Mouse (Mus musculus) heart, adult 18-20 months (tissue): ENCODE measurements at regions not wholly inside any gene's neighbourhood (a gene's known extent, or its start where the extent isn't known, plus 50 kb on each side); places are given as distances from the start of the nearest gene placed in this dataset.
A peak's percentile ranks its signal among the peaks of the same experiment; 100 is the strongest.

ENCODE experiments used
- DNase-seq, 2 experiments: peaks; one replicate each; pipeline ENCODE4 v3.0.0; 2021 to 2022; ENCODE audit warnings: mixed read lengths in 1 of 2

DNA sequence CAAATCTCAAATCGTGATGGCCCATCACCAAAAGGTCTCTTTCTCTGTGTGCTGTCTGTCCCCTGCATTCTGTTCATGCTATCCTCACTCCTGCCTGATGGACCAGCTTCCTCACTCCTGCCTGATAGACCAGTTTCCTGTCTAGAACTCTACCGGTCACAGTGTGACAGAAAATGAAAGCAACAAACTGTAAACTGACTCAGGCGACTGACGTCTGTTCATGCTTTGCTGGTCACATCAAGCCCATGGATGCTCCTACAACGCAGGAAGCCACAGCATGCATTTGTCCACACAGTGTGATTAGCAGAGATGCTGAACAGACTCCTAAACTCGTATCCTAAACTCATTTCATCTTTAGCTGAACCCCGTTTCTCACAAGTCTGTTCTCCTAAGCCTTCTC, 227.3 kb upstream of the N4bp1 start:
- DNase-seq, result no peak

GRCm38 (mm10) chr8:87105106-87105505, 220.0 kb upstream of the N4bp1 start:
- no peak for DNase-seq

GRCm38 (mm10) chr8:87095211-87095610, 210.2 kb upstream of the N4bp1 start:
- peak; percentile 31 to 36 for DNase-seq

DNA sequence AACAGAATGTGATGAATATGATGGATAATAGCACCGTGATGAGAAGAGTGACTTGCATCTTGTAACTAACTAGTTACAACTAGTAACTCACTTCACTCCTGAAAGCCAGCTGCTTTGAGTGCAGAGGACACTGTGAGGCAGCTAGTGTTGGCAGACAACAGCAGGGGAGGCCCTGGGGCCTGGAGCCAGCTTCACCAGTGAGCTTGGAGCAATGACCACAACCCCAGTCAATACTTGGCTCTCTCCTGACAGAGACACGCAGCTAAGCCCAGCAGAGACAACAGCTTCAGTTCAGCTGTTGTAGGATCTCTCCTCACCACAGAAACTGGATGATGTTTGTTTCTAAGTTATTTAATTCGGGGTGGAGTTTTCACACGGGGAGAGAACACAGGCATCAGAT, 209.6 kb upstream of the N4bp1 start:
- peak; percentile 11 to 45 for DNase-seq

- DNase-seq, result no peak
Observed at GRCm38 (mm10) chr8:87093716-87094115, 208.7 kb upstream of the N4bp1 start.

DNA sequence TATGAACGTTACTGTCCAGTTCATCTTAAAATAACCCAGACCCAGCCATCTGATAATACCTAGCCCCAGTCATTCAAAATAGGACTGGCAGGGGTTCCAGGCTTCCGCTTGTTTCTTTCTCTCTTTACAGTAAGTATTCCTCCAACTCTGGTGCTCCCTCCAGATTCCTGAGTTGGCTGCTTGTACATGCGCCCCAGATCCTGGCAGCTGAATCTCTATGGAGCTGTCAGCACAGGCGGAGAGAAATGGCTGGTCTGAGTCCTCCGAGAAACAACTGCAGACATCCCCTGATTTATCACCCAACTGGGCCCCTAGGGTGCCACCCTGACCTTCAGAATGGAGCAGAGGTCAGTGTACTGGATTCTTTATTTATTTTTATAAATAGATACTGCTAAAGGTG, 208.0 kb upstream of the N4bp1 start:
- DNase-seq, result no peak

DNA sequence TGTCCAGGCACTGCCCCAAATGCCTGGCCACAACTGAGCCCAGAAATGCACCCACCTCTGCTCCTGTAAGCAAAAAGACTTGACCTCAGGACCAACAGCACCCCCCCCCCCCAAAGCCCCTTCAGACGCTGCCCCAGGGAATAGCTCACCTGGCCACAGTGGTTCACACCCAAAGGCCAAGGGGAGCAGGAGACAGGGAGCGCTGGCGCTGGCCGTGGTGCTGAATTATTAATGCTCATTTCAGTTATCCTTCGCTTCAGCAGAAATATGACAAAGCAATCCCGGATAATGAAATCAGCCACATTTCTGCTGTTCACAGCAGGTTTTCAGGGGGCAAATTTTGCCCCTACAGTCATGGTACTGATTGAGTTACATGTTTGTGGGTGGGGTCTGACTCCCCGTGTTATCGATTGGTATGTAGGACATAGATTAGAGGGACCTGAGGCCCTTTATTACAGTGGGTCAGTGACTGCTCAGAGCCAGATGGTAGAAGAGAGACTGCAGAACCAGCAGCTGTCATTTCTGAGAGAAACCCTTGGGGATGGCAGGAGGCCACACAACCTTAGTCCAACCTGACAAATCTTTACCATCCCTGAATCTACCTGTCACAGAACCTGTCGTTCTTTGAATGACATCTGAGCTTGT, 202.5 kb upstream of the N4bp1 start:
- peak in 1 of 2 experiments; percentile 42 for DNase-seq

DNA sequence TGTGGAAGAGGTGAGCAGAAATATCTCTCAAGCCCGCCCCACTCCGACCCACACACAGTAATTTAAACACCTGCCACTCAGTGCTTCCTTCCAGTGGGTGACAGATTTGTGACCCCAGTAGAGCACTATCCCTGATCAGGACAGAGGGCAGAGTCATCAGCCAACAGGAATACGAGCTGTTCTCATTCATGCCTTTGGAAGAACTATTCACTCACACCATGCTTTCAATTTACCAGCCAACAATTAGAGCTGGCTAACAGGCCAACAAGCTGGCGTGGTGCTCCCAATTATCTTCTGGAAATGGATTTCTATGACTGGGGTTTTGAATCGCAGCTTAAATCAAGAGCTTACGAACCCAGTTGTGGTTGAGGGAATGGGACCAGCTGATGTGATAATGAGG, 193.2 kb upstream of the N4bp1 start:
- no peak for DNase-seq

DNA sequence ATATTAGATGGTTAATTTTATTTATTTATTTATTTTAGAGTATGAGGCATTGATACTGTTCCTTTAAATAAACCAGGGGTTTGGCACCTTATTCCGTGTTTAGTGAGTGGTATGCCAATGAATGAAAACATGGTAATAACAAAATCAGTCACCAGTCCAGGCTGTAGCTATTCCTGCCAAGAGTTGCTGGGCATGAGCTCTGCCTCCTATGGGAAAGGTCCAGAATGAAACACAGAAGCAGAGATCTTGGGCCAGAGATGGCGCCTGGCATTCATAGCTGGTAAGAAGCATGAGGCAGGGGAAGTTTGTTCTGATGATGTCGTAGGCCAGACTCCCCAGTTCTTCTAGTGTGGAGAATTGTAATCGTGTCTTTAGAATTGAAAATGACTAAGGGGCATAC, 190.9 kb upstream of the N4bp1 start:
- DNase-seq, result no peak

DNA sequence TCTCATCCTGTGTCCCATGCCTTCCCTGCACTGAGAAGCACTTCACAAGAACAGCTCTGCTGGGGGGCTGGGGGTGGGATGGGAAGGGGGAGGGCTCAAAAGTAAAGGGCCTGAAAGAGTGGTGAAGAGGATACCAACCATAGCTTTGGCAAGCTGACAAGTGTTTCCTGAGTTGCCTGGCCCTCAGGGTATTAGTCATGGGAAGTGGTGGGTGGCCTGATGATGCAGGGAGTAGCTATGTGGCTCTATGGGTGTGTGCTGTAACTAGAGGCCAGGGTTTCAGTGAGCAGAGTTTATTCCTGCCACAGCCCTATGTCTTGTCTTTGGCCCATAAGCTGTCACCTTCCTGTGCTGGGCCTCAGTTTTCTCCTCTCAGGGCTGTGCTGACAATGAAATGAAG, 186.2 kb upstream of the N4bp1 start:
- DNase-seq, result no peak

GRCm38 (mm10) chr8:87067106-87067505, 182.0 kb upstream of the N4bp1 start:
- DNase-seq, result no peak

GRCm38 (mm10) chr8:87064768-87065167, 179.7 kb upstream of the N4bp1 start:
- DNase-seq, result no peak

DNA sequence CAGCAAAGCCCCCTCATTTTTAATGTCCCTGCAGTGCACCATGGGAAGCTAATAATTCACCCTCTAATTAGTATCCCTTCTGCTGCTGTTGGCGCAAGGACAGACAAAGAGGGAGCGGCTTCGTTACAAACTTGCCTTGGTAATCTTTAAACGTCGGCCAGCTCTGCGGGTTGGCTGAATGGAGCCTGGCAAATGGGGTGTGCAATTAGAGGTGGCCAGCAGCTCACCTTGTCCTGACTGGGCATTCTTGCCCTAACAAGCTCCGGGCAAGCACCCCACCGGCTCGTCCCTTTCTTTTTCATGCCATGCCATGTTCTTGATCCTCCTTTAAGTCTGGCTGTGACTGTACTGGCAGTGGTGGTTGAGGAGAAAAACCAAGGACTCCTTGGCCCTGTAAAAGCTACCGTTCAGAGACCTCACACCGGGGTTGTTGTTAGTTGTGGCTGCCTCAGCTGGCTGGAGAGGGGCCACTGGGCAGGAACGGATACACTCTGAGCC, 179.2 kb upstream of the N4bp1 start:
- DNase-seq, result no peak

- DNase-seq, result no peak
Observed at GRCm38 (mm10) chr8:87063588-87063987, 178.5 kb upstream of the N4bp1 start.

DNA sequence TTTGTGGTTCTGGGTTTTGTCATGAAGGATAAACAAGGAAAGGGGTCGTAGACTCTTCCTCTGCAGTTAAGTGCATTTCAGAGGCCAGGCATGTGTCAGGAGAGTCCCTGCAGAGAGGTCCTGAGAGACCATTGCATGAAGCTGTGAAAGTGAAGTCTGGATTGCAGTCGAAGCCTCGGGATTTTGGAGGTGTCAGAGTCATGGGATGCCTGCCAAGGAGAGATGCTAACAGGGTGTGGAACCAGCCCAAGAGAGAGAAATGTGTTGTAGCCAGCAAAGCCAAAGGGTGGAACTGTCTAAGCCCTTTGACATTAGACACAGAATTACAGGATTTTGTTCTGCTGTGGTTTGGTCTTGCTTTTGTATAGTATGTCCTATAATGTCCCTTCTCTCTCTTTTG, 164.7 kb upstream of the N4bp1 start:
- DNase-seq, result peak in 1 of 2 experiments; percentile 8

DNA sequence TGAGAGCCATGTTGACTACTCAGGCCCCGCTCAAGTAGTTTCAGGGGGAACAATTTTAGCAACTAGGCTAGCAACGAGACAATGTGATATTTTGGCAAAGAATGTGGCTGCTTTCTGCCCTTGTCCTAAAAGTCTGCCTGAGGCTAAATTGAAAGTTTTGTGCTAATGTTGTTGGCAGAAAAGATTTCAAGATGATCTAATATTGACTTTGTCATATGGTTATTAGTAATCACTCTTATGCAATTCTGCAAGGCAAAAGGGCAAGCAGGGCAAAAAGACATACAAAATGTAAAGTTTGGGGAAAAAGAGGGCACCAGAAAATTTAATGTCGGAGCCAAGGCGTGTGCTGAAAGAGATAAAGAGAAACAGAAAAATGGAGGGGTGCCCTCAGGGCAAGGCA, 164.1 kb upstream of the N4bp1 start:
- DNase-seq, result no peak

- DNase-seq, result no peak
Observed at GRCm38 (mm10) chr8:87046590-87046989, 161.5 kb upstream of the N4bp1 start.

- no peak for DNase-seq
Observed at GRCm38 (mm10) chr8:87043016-87043415, 158.0 kb upstream of the N4bp1 start.

GRCm38 (mm10) chr8:87037620-87038380, 152.7 kb upstream of the N4bp1 start:
- peak in 1 of 2 experiments; percentile 4 for DNase-seq

- DNase-seq, result no peak
Observed at GRCm38 (mm10) chr8:87035996-87036395, 150.9 kb upstream of the N4bp1 start.

- DNase-seq, result no peak
Observed at GRCm38 (mm10) chr8:87028171-87028570, 143.1 kb upstream of the N4bp1 start.

DNA sequence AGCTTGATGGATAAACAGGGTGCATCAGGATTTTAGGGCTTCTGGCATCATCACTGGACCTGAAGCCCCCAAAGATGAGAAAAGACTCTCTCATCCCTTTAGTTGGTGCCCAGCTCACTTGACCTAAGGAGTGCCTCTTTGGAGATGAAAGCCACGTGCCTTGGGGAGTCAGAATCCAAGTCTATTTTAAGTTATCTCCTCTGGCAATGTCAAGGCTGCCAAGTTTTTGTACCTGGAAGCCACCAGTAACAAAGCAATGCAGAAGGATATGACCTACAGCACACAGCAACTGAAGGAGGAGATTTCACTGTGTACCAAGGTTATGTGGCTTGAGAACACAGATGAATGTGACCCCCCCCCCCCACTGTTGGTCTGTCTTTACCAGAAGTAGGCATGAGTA, 140.9 kb upstream of the N4bp1 start:
- peak; percentile 28 to 66 for DNase-seq

DNA sequence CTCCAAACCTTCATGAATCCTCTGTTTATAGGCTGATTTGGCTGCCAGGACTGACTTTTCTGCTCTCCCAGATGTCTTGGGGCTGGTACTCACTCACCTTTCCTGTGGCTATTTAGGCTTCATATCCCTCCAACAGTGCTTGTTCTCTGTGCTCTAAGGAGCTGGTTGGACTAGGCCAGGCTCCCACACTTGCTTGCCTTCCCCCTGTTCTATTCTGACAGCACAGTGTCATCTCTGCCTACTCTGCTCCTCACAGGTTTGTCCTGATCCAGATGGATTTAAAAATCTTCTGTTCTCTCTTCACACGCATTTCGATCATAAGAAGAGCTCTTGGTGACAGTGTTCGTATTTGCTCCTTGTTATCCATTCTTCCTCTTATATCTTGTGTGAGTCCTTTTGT, 134.7 kb upstream of the N4bp1 start:
- DNase-seq, result no peak

DNA sequence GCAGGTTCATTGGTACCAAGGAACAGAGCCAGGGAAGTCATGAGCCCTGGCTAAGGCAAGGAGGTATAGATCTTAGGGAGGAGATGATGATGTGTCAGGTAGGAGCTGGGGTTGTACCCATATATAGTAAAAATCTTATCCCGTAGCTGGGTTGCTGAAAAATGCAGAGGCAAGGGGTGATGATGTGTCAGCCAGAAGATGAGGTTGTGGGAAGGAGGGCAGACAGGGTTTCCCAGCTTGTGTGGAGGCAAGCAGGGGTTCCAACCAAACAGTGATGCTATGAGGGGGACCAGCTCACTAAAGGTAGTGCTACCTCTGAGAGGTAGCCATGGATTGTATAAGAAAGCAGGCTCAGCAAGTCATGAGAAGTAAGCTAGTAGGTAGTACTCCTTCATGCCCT, 90.5 kb upstream of the N4bp1 start:
- DNase-seq, result no peak
